Mouse (Mus musculus) heart, postnatal 25 days (tissue): ENCODE data around the gene Ksr1. TPM values are rescaled to one million over a fixed set of nuclear protein-coding genes. Genes with fewer than 3 reads are reported as not detected.

ENCODE experiments used
- DNase-seq: peaks from one replicate; pipeline ENCODE4 v3.0.0; 2022; ENCODE audit warnings: low spot score
- intact Hi-C: fragments of 180-260 bp; cut with DNase I; formaldehyde crosslinking; loops from one replicate; pipeline ENCODE4 v1.15.1; 2025
- total RNA-seq, 2 experiments: library from RNA; stranded (reverse); gene quantifications; 2 replicates each; pipeline ENCODE4 v1.2.3; 2021

Ksr1 gene
- total RNA-seq, 2 experiments from 2014 or later = 7.3 TPM

DNA sequence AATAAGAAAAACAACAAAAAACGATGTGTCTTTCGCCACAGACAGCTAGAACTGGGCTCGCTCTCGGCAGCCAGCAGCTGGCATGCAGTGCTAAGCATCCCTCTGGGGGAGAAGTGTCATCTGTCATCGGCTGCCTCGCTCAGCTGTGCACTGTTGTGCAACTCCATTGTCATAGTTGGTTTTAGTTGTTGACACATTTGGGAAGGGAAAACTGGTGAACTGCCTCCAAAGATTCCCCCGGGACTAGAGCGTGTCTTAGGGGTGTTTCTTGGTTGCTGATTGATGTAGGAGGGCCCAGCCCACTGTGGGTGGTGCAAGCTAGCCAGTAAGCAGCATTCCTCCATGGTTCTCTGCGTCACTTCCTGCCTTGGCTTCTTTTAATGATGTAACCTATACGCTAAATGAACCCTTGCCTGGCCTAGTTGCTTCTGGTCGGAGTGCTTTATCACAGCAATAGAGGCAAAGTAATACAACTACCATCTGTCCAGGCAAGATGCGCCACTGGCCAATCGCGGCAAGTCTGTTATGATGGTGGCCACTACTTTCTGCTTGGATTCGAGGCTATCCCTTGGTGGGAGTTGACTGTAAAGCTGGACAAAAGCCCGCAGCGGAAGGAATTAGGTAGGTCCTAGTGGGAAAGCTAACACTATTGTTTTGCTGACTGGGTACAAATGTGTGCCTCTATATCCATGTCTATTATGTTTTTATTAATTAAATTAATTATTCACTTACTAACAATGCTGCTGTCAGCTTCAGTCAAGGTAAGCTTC is 172.6 kb downstream of the Ksr1 start:
- peak; percentile 69 for DNase-seq
- intact Hi-C loops = no loop called here

DNA sequence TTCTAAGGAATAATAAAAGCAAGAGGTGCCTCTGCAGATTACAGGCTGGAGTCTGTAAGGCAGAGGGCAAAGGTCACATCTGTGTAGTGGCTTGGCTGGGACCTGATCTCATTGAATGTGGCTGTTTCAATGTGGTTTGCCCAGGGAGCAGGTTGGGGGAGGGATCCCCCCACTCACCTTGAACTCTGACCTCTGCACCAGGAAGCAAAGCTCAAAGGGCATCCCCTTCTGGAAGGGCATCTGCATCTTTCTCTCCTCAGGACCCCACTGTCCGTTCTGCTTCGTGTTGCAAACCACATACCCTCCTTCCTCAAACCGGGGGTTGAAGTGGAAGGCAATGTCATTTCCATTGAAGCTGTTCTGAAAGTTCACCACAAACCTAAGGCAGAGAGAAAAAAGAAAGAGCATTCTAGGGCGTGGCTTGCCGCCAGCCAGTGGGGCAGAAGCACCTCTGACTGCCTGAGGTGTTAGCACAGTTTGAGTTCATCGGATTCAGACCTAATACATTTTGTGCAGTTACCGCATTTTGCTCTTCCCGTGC is 173.3 kb downstream of the Ksr1 start:
- intact Hi-C loops = no loop called here
- no peak for DNase-seq

DNA sequence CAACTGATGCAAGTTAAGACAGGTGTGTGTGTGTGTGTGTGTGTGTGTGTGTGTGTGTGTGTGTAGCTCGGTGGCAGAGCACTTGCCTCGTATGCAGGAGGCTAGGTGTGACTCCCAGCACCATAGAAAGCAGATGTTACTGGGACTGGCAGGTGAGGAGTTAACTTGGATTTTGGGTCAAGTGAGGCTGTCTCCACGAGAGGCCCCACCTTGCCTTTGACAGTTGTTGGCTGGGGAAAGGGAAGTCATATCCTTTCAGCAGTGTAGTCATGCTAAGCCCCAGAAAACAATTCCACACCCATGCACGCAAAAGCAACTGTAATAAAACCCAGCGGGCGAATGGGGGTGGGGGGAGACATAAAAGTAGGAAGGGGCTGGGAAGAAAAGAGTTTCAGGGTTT is 173.9 kb downstream of the Ksr1 start:
- intact Hi-C loops = no loop called here
- DNase-seq = no peak

DNA sequence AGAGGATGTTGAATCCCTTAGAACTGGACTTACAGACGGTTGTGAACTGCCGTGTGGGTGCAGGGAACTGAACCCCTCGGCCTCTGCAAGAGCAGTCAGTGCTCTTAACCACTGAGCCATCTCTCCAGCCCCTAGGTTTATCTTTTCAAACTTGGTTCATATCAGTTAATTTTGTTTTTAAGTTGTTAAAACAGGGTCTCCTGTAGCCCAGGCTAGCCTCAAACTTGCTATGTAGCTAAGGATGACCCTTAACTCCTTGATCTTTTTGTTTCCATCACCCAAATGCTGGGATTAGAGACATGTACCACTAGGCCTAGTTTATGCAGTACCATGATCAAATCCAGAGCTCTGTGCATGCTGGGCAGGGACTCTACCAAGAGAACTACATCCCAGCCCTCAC is 174.5 kb downstream of the Ksr1 start:
- no peak for DNase-seq
- intact Hi-C loops = no loop called here

DNA sequence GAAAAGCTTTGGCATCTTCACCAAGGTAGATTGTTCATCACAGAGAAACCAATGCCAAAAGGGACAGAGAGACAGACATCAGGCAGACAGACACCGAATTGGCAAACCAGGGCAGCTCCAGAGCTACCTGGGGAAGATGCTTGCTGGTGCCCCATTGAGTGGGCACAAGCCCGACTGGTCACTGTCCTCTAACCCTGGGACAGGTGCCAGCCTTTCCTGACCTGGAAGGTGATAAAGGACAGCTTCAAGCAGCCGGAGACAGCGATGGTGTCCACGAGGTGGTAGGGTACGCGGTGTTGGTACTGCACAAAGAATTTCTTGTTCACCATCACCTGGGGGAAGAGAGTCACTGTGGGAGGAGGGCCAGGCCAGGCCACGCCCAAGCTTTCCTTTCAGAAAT is 175.1 kb downstream of the Ksr1 start:
- intact Hi-C loops = no loop called here
- DNase-seq = no peak

DNA sequence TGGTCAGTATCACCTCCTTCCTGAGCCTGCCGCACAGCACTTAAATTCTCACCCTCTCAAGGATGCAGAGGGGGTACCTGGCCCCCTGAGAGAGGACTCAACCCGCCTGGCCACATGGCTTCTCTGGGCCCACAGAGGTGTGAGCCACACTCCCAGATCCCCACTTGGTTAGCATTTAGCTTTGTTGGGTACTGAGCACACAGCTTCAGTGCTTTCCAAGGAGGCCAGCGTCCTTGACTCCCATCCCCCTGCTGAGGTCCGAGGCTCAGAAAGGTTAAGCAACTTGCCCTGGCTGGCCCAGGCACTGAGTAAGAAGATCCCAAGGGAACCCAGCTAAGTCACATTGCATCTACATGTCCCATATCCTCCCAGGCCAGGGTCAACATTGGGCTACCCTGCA is 178.1 kb downstream of the Ksr1 start:
- intact Hi-C loops = loop anchor here (5.0 kb wide), 1 partner anchor 49 kb away; no protein-coding TSS in a partner anchor
- DNase-seq = no peak

DNA sequence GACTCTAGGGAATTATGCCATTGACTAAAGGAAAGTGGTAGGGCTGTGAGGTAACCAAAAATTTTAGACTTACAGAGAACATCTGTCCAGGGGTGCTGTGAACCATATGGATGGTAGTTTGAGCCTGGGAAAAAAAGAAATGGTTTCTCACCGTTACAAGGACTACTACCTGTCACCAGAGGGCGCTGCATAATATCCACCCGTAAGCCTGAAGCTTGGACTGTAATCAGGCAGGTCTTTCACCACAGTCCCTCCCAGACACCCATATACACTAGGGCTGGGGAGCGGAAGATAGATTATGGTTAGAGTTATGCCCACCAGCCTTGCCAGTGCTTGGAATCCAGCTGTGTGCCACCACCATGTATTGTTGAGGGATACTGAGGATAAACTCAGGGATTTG is 178.8 kb downstream of the Ksr1 start:
- DNase-seq = no peak
- intact Hi-C loops = loop anchor here (5.0 kb wide), 1 partner anchor 50 kb away; no protein-coding TSS in a partner anchor

Other genes starting within 250 kb of the Ksr1 start
- gene Nos2, start 225.6 kb downstream of the Ksr1 start, total RNA-seq = 1 to 10 TPM; 5.2 to 6.8 TPM
- gene Lgals9, start 161.5 kb downstream of the Ksr1 start, total RNA-seq = 10 to 100 TPM; 24.0 to 25.3 TPM
- 10 to 100 TPM; 13.4 to 17.8 TPM for gene Wsb1, start 108.3 kb upstream of the Ksr1 start, total RNA-seq
- not detected for gene Gm9964, start 150.5 kb upstream of the Ksr1 start, total RNA-seq
- gene Nf1, start 193.3 kb upstream of the Ksr1 start, total RNA-seq = 10 to 100 TPM; 27.1 to 30.0 TPM